Mouse (Mus musculus) liver, adult 2 months (tissue): Measurements from ENCODE around the gene Smoc2. TPM values are rescaled to one million over a fixed set of nuclear protein-coding genes. Genes with fewer than 3 reads are reported as not detected.

ENCODE experiments used
- DNase-seq: peaks from one replicate; pipeline ENCODE4 v3.0.0-alpha.2; 2011; ENCODE audit warnings: low read depth, low spot score; ENCODE audit errors: extremely low read depth
- H3K27ac ChIP-seq: fragments of 200-500 bp; replicated peaks from 2 replicates; pipeline ENCODE4 v1.5.1; 2012; ENCODE audit warnings: low read depth, mild to moderate bottlenecking, control low read depth, inconsistent platforms, low read length; ENCODE audit not compliant: insufficient read depth
- H3K27me3 ChIP-seq: fragments of 200-500 bp; 2 replicates; pipeline ENCODE4 v1.6.1; 2012; ENCODE audit warnings: mild to moderate bottlenecking, moderate library complexity, low read length, inconsistent platforms; ENCODE audit not compliant: control insufficient read depth, insufficient read depth
- H3K36me3 ChIP-seq: fragments of 200-500 bp; 2 replicates; pipeline ENCODE4 v1.6.1; 2012; ENCODE audit warnings: low read length, inconsistent platforms; ENCODE audit not compliant: control insufficient read depth, insufficient read depth
- H3K4me1 ChIP-seq: fragments of 200-500 bp; 2 replicates; pipeline ENCODE4 v1.6.1; 2011; ENCODE audit warnings: low read length; ENCODE audit not compliant: control insufficient read depth, insufficient read depth
- H3K4me3 ChIP-seq: fragments of 200-500 bp; 2 replicates; pipeline ENCODE4 v1.5.1; 2011; ENCODE audit warnings: low read depth, mild to moderate bottlenecking, control low read depth, low read length, moderate library complexity; ENCODE audit not compliant: insufficient read depth
- H3K79me2 ChIP-seq: fragments of 200-500 bp; 2 replicates; pipeline ENCODE4 v1.6.1; 2012; ENCODE audit warnings: inconsistent platforms, mild to moderate bottlenecking, low read length, moderate library complexity; ENCODE audit not compliant: control insufficient read depth, insufficient read depth
- H3K9ac ChIP-seq: fragments of 200-500 bp; 2 replicates; pipeline ENCODE4 v1.6.1; 2012; ENCODE audit warnings: low read depth, mild to moderate bottlenecking, control low read depth, inconsistent platforms, low read length
- CTCF ChIP-seq: fragments of 200-500 bp; IDR thresholded peaks from 2 replicates; pipeline ENCODE4 v1.5.1; 2011; ENCODE audit warnings: low read depth, low read length, control low read depth
- POLR2A ChIP-seq: fragments of 200-500 bp; IDR thresholded peaks from 2 replicates; pipeline ENCODE4 v1.6.1; 2011; ENCODE audit warnings: low read length, control low read depth; ENCODE audit not compliant: insufficient read depth; ENCODE audit errors: extremely low read depth
- WGBS: fragments of 180-500 bp; shearing (Covaris S2); methylation state at CpG from one replicate; pipeline ENCODE4 v1.1.7; 2018; 5-methylcytosine and 5-hydroxymethylcytosine counted together
- polyA plus RNA-seq: library from polyadenylated mRNA; depleted of rRNA; stranded (reverse); fragments of >200 nt; gene quantifications from 2 replicates; pipeline ENCODE4 v1.2.3, GENCODE M21; 2012
- total RNA-seq: library from RNA; depleted of rRNA; stranded (reverse); fragments of >200 nt; gene quantifications from 2 replicates; pipeline ENCODE4 v1.2.3, GENCODE M21; 2014

Smoc2 gene
- total and polyA plus RNA-seq, 2 experiments = 3.6 to 3.9 TPM

DNA sequence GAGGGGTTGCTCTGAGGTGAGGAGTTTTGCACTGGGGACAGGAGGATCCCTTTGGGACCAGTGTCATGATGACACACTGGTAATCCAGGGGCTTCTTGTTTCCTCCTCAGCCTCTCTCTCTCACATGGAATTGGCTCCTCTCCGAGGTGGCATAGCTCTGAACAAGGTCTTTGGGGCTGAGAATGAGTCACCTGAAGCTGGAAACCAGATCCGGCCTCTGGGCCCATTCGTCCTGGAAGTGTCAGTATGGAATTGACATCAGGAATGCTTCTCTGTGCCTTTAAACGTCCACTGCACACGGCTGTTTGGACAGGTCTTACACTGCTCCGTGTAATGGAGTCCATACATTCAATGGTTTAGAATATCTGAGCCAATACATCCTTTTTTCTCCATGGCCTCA is 42.2 kb upstream of the Smoc2 start:
- Histone ChIP-seq H3K27ac (no peak overlapping the region), H3K36me3 (no peaks in the 10 kb centered on the region), H3K4me1 (no peaks in the 10 kb centered on the region), H3K4me3 (no peak overlapping the region), H3K9ac (no peak overlapping the region), H3K79me2 (no peaks in the 10 kb centered on the region), H3K27me3 (no peaks in the 10 kb centered on the region)
- DNase-seq = no peak
- WGBS = 63% methylated on average over 6 of the region's 6 CpGs
- TF ChIP-seq POLR2A (no peak), CTCF (no peak)

GRCm38 (mm10) chr17:14239960-14240359 is 39.3 kb upstream of the Smoc2 start:
- Histone ChIP-seq H3K36me3 (no peaks in the 10 kb centered on the region), H3K27me3 (no peaks in the 10 kb centered on the region), H3K9ac (no peak overlapping the region), H3K4me1 (no peaks in the 10 kb centered on the region), H3K4me3 (no peak overlapping the region), H3K27ac (no peak overlapping the region), H3K79me2 (no peaks in the 10 kb centered on the region)
- WGBS = 73% methylated on average over 10 of the region's 10 CpGs
- no peak for DNase-seq
- TF ChIP-seq CTCF (no peak), POLR2A (no peak)

GRCm38 (mm10) chr17:14242634-14243033 is 36.7 kb upstream of the Smoc2 start:
- Histone ChIP-seq H3K4me1 (no peaks in the 10 kb centered on the region), H3K4me3 (no peak overlapping the region), H3K36me3 (no peaks in the 10 kb centered on the region), H3K27me3 (no peaks in the 10 kb centered on the region), H3K79me2 (no peaks in the 10 kb centered on the region), H3K9ac (no peak overlapping the region), H3K27ac (no peak overlapping the region)
- TF ChIP-seq POLR2A (no peak), CTCF (no peak)
- DNase-seq = no peak
- 83% methylated on average over 8 of the region's 8 CpGs for WGBS

DNA sequence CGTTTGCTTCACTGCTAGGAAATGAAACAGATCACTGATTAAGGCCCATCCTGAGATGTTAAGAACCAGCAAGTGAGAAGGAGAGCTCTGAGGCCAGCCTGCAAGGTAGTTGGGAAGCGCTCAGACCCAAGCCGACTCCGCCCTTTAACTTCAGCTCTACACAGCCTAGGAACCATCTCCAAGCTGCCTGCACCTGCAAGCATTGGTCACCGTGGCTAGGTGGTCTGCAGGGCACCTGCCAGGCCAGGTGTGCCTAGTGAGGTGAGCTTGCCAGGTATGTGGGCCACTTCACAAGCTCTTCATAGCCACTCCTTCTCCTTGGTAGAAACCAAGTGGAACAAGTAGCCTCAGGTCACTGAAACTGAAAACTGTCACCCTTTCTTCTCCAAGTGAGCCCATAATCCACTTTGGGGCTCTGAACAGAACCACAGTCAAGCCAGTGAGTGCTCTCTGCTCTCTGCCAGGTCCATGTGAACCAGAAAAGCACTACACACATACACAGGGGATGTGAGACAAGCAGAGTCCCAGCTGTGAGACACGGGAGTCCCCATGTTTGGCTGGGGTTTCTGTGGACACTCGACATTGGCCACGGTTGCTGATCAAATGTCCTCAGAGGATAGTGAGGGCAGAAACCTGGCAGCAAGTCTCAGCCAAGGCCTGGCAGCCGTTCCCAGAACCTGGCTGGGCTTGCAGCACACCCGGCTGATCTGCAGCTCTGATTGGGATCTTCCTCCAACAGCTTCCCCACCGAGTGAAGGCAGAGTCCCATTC is 34.9 kb upstream of the Smoc2 start:
- no peak for DNase-seq
- H3K27ac ChIP-seq = no peak overlapping the region

DNA sequence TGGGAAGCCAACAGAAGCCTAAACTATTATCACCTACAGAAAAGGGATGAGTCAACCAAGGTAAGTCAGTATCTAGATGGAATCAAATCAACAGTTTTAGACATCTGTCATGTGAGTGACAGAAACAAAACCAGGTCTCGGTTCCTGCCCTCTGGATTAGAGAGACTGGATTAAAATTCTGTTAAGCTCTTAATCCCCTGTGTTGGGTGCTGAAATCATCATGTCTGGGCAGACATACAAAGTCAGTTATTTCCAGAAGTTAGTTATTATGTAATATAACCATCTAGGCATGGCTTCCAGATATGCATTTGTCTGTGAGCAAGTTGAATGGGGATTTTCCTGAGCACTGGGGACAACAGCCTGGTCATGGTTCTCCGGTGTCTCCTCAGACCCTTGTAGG is 33.0 kb upstream of the Smoc2 start:
- Histone ChIP-seq H3K4me1 (no peaks in the 10 kb centered on the region), H3K4me3 (no peak overlapping the region), H3K27me3 (no peaks in the 10 kb centered on the region), H3K79me2 (no peaks in the 10 kb centered on the region), H3K36me3 (no peaks in the 10 kb centered on the region), H3K9ac (no peak overlapping the region), H3K27ac (no peak overlapping the region)
- WGBS = 92% methylated on average over 2 of the region's 2 CpGs
- TF ChIP-seq CTCF (no peak), POLR2A (no peak)
- DNase-seq = no peak

More for the DNA sequence above, 34.9 kb upstream of the Smoc2 start:
- Histone ChIP-seq H3K27me3 (no peaks in the 10 kb centered on the region), H3K4me1 (no peaks in the 10 kb centered on the region), H3K4me3 (no peak overlapping the region), H3K79me2 (no peaks in the 10 kb centered on the region), H3K36me3 (no peaks in the 10 kb centered on the region), H3K9ac (no peak overlapping the region)
- TF ChIP-seq POLR2A = no peak
- TF ChIP-seq CTCF = no peak
- WGBS = 51% methylated on average over 11 of the region's 11 CpGs

GRCm38 (mm10) chr17:14247931-14248330 is 31.4 kb upstream of the Smoc2 start:
- TF ChIP-seq POLR2A = no peak
- TF ChIP-seq CTCF = no peak
- no peak overlapping the region for H3K27ac ChIP-seq
- no peak for DNase-seq
- no peaks in the 10 kb centered on the region for H3K79me2 ChIP-seq
- H3K36me3 ChIP-seq = no peaks in the 10 kb centered on the region
- no peaks in the 10 kb centered on the region for H3K4me1 ChIP-seq
- no peaks in the 10 kb centered on the region for H3K27me3 ChIP-seq
- 88% methylated on average over 8 of the region's 8 CpGs for WGBS
- H3K9ac ChIP-seq = no peak overlapping the region
- H3K4me3 ChIP-seq = no peak overlapping the region
